Mouse (Mus musculus) forebrain, embryonic 15.5 days (tissue): ENCODE measurements at regions not wholly inside any gene's neighbourhood (a gene's known extent, or its start where the extent isn't known, plus 50 kb on each side); places are given as distances from the start of the nearest gene placed in this dataset.
A peak's percentile ranks its signal among the peaks of the same experiment; 100 is the strongest.

Experiments
- ATAC-seq: fragments of 200-750 bp; cut with Nextera tagmentation; replicated peaks from 2 replicates; pipeline ENCODE4 v1.8.0; 2017; ENCODE audit warnings: mild to moderate bottlenecking, moderate TSS enrichment, moderate library complexity
- H3K27ac ChIP-seq: fragments of 300-500 bp; sonication (generic); replicated peaks from 2 replicates; pipeline ENCODE4 v1.5.1; 2015; ENCODE audit warnings: mild to moderate bottlenecking, inconsistent platforms
- H3K27me3 ChIP-seq: fragments of 300-500 bp; sonication (generic); 2 replicates; pipeline ENCODE4 v1.6.1; 2015; ENCODE audit warnings: inconsistent platforms
- H3K36me3 ChIP-seq: fragments of 300-500 bp; sonication (generic); 2 replicates; pipeline ENCODE4 v1.6.1; 2015; ENCODE audit warnings: mild to moderate bottlenecking, inconsistent platforms
- H3K4me1 ChIP-seq: fragments of 300-500 bp; sonication (generic); 2 replicates; pipeline ENCODE4 v1.6.1; 2015; ENCODE audit warnings: inconsistent platforms
- H3K4me2 ChIP-seq: fragments of 300-500 bp; sonication (generic); replicated peaks from 2 replicates; pipeline ENCODE4 v1.6.1; 2015; ENCODE audit warnings: mild to moderate bottlenecking, inconsistent platforms
- H3K4me3 ChIP-seq: fragments of 300-500 bp; sonication (generic); 2 replicates; pipeline ENCODE4 v1.5.1; 2015; ENCODE audit warnings: mild to moderate bottlenecking, inconsistent platforms
- H3K9ac ChIP-seq: fragments of 300-500 bp; sonication (generic); replicated peaks from 2 replicates; pipeline ENCODE4 v1.6.1; 2015; ENCODE audit warnings: mild to moderate bottlenecking, inconsistent platforms
- H3K9me3 ChIP-seq: fragments of 300-500 bp; sonication (generic); 2 replicates; pipeline ENCODE4 v1.6.1; 2016; ENCODE audit warnings: inconsistent platforms
- WGBS: fragments of 180-500 bp; shearing (Covaris S2); methylation state at CpG from one replicate; pipeline ENCODE4 v1.1.7; 2015; ENCODE audit warnings: mixed read lengths; 5-methylcytosine and 5-hydroxymethylcytosine counted together

DNA sequence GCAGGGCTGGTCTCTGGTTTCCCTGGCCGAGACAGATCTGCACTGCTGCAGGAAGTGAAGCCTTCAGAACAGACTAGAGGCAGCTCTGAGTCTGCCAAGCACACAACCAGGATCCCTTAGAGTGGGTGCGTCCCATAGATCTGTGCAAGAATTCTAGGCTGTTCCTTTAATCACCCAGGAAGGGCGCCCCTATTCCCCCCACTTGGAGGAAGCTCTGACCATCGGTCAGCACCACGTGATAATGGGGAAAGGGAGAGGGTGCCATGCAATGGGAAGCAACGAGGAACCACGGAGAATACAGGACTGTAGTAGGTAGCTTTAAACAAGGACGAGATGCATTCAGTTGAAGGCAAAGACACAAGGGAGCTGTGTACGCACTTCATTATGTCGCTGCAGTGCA, 101.1 kb downstream of the Tmem30b start:
- H3K9ac ChIP-seq, result no peak overlapping the region
- ATAC-seq, result no peak
- WGBS, result 61% methylated on average over 10 of the region's 10 CpGs

DNA sequence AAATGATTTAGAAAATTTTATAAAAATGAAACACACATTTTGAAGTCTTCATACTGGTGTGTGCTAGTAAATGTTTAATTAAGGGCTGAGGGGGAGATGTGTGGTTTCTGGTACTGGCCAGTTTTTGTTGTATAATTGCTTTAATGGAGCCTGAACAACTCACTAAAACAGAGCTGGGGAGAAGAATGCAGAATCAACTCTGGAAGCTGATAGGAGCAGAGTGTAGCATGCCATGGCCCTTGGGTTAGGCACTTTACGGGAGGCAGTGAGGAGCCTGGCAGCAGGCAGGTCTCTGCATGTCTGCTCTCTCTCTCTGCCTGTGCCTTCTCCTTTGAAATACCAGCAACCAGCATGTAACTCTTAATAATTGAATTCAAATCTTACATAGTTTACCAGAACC, 104.9 kb downstream of the Tmem30b start:
- Histone ChIP-seq H3K9me3 (no peaks in the 10 kb centered on the region), H3K27me3 (no peaks in the 10 kb centered on the region), H3K4me2 (no peak overlapping the region), H3K4me1 (no peaks in the 10 kb centered on the region), H3K27ac (no peak overlapping the region), H3K9ac (no peak overlapping the region), H3K4me3 (no peak overlapping the region), H3K36me3 (no peaks in the 10 kb centered on the region)
- ATAC-seq, result no peak
- 43% methylated on average over 1 of the region's 1 CpGs for WGBS

More for the DNA sequence above, 101.1 kb downstream of the Tmem30b start:
- Histone ChIP-seq H3K27me3 (no peaks in the 10 kb centered on the region), H3K4me3 (no peak overlapping the region), H3K4me1 (no peaks in the 10 kb centered on the region), H3K4me2 (no peak overlapping the region), H3K27ac (no peak overlapping the region), H3K36me3 (no peaks in the 10 kb centered on the region), H3K9me3 (no peaks in the 10 kb centered on the region)

DNA sequence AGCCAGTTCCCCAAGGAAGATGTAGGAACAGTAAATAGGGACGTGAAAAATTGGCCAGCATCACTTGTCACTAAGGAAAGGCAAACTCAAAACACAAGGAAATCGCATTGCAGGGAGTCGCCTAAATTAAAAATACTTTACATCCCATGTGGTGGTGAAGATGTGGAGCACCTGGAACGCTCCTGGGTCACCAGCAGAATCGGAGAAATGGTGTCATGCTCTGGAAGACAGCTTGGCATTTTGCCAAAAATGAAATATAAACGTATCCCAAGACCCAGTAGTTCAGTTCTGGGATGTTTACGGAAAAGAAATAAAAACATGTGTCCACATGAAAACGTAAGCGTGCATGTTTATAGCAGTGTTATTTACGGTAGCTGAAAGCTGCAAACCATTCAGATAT, 111.5 kb downstream of the Tmem30b start:
- Histone ChIP-seq H3K4me2 (no peak overlapping the region), H3K4me1 (no peaks in the 10 kb centered on the region), H3K27me3 (no peaks in the 10 kb centered on the region), H3K4me3 (no peak overlapping the region), H3K27ac (no peak overlapping the region), H3K9me3 (no peaks in the 10 kb centered on the region), H3K36me3 (no peaks in the 10 kb centered on the region), H3K9ac (no peak overlapping the region)
- no peak for ATAC-seq
- 85% methylated on average over 10 of the region's 10 CpGs for WGBS

DNA sequence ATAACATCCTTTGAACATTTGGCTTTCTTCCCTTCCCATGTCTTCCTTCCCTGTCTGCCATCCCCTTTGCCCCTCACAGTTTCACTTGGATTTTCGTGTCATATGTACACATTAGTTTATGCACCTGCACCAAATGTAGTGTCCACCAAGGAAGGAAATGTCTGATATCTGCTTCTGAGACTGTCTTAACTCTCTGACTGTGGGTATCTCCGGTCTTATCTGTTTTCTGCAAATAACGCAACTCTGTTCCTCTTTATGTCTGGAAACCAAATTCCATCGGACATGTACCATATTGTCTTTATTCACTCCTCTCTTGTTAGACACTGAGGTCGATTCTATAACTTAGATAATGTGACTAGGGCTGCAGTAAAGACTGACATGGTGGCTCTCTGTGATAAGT, 113.6 kb downstream of the Tmem30b start:
- Histone ChIP-seq H3K9ac (no peak overlapping the region), H3K36me3 (no peaks in the 10 kb centered on the region), H3K27me3 (no peaks in the 10 kb centered on the region), H3K4me3 (no peak overlapping the region), H3K27ac (no peak overlapping the region), H3K4me1 (no peaks in the 10 kb centered on the region), H3K4me2 (no peak overlapping the region), H3K9me3 (no peaks in the 10 kb centered on the region)
- 83% methylated on average over 5 of the region's 5 CpGs for WGBS
- ATAC-seq, result no peak

DNA sequence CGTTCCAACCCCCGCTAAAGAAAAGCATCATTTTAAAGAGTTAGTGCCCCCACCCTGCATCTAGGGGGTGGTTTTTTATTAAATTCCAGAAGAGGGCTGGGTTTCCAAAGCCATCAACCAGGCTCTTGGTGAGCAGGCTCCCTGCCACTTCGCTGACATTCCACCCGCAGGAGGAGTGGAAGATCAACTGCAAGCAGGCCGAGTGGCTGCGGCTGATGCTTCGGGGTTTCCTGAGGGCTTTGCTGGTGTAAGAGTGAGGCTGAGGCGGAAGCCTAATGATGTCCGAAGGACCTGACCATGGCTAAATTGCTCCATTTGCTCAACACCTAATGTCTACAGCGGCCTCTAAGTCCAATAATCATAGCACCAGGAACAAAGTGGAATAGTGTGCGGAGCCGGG, 118.0 kb downstream of the Tmem30b start:
- no peak overlapping the region for H3K9ac ChIP-seq
- no peak overlapping the region for H3K4me3 ChIP-seq
- no peak overlapping the region for H3K27ac ChIP-seq
- H3K4me1 ChIP-seq, result no peaks in the 10 kb centered on the region
- H3K36me3 ChIP-seq, result no peaks in the 10 kb centered on the region
- no peaks in the 10 kb centered on the region for H3K9me3 ChIP-seq
- ATAC-seq, result no peak
- 80% methylated on average over 12 of the region's 12 CpGs for WGBS
- no peak overlapping the region for H3K4me2 ChIP-seq
- H3K27me3 ChIP-seq, result no peaks in the 10 kb centered on the region

DNA sequence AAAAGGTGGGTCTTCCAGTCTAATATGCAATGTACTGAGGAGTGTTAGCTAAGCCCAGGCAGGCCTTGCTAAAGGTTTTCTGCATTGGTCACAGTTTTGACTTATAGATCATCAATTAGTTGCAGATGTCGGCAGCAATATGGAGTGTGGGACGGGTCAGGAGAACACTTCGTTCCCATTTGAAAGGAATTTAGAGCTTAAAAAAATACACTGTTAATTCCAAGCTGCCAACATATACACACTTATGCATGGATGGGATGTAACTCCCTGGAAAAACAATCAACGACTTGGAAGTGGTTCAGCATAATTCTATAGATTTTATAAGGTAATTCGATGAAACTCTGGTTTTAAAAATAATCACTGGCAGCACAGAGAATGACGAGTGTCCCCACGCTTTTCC, 121.4 kb downstream of the Tmem30b start:
- Histone ChIP-seq H3K9me3 (no peaks in the 10 kb centered on the region), H3K27me3 (no peaks in the 10 kb centered on the region), H3K4me2 (no peak overlapping the region), H3K9ac (no peak overlapping the region), H3K27ac (no peak overlapping the region), H3K36me3 (no peaks in the 10 kb centered on the region), H3K4me3 (no peak overlapping the region), H3K4me1 (no peaks in the 10 kb centered on the region)
- WGBS, result 93% methylated on average over 7 of the region's 7 CpGs
- ATAC-seq, result no peak

DNA sequence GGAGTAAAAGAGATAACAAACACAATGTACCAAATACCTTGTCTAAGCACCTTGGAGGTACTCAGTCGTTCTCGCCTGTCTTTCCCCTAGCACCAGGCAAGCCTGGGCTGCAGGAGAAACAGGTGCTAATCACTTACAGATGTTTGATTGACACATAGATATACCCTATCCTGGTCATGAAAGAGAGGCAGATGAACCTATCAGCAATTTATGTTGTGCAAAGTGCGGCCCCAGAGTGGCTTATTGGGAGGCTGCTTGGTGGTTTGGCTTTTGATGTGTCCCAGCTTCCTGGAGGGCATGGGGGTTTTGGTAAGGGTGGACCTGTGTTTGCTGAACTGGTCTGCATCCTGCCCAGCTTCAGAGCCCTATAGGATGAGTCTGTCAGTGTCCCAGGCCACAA, 129.1 kb downstream of the Tmem30b start:
- Histone ChIP-seq H3K4me1 (peaks cover 11% of the 10 kb centered on the region), H3K4me3 (no peak overlapping the region), H3K27ac (no peak overlapping the region), H3K9me3 (no peaks in the 10 kb centered on the region), H3K27me3 (no peaks in the 10 kb centered on the region), H3K36me3 (no peaks in the 10 kb centered on the region), H3K9ac (no peak overlapping the region), H3K4me2 (no peak overlapping the region)
- WGBS, result 90% methylated on average over 3 of the region's 3 CpGs
- no peak for ATAC-seq

DNA sequence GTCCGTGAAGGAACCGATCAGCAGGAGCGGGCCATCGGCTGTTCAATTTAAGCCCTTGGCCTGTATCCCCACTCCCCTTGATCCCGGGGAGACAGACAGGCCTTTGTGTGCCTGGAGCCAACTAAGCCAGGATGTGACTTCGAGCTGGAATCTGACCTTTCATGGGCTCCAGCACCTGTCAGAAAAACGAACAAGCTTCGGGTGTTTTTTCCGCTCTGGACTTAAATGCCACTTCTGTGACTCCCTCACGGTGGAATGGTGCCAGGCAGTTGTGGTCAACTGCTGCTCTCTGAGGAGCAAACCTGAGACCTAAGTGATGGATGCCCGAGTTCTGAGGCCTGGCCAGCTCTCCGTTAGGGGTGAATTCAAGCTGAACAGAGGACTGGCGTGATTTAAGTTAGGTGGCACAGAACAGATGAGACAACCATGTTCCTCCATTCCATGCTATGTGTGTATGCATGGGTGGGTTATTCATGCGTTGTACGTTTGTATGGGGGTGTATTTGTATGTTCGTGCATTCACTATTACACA, 129.8 kb downstream of the Tmem30b start:
- WGBS, result 34% methylated on average over 16 of the region's 16 CpGs
- Histone ChIP-seq H3K27me3 (no peaks in the 10 kb centered on the region), H3K27ac (no peak overlapping the region), H3K4me1 (peaks cover 11% of the 10 kb centered on the region), H3K9me3 (no peaks in the 10 kb centered on the region), H3K4me2 (no peak overlapping the region), H3K9ac (no peak overlapping the region), H3K4me3 (no peak overlapping the region), H3K36me3 (no peaks in the 10 kb centered on the region)
- no peak; the same call in 1 of the 2 replicates for ATAC-seq

DNA sequence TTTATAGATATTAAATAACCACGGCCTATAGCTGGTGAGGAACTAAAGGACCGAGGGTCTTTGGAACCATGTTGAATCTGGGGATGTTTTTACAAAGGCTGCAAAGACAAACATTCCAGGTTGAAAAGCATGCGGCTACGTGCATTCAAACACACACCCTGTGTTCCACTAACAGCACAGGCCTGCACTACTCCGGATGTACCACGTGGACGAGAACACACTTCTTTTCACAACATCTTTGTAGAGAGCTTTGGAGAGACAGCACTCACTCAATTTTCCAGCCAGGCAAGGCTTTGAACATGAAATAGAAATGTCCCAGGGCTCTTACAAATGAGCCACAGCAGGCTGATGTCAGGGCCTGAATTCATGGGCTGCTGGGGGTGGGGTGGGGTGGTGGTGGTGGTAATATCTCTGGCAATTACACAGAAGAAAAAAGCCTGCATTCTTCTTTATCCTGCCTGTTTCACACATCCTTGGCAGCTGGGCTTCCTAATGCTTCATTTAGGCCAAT, 129.3 kb downstream of the Slc38a6 start:
- no peak overlapping the region for H3K4me2 ChIP-seq
- 60% methylated on average over 7 of the region's 7 CpGs for WGBS
- H3K4me3 ChIP-seq, result no peak overlapping the region
- no peak overlapping the region for H3K27ac ChIP-seq
- H3K4me1 ChIP-seq, result peaks cover 11% of the 10 kb centered on the region
- no peaks in the 10 kb centered on the region for H3K9me3 ChIP-seq
- no peaks in the 10 kb centered on the region for H3K36me3 ChIP-seq
- ATAC-seq, result peak; percentile 64; the same call in 1 of the 2 replicates
- H3K9ac ChIP-seq, result no peak overlapping the region
- H3K27me3 ChIP-seq, result no peaks in the 10 kb centered on the region

DNA sequence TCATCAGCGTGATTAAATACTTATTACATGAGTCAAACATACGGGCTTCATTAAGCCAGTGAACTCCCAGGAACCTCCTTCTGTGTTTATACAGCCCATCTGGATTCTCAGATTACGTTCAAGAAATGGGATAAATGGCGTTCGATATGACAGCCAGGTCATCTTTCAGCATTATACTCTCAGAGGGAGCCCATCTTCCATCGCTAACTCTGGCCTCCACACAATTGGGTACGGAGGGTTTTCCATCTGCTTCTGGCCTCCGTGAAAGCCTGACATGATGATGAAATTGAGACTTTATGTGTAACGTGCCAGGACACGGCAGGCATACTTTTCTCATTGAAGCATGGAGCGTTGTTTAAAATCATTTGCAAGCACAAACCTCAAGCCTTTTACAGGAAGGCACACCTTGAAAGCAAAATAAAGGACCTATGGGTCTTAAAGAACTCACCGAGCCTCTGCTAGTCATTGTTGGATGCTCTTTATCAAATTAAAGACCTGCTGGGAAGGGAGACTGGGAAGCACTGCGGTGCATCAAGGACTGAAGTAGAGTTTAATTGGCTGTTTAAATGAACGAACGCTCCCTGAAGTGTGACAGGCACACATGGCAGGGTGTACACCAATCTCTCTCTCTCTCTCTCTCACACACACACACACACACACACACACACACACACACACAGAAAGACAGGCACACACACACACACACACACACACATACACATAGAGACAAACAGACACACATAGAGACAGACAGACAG, 127.0 kb downstream of the Slc38a6 start:
- no peak overlapping the region for H3K27ac ChIP-seq
- H3K9ac ChIP-seq, result no peak overlapping the region
- no peak for ATAC-seq
- WGBS, result 37% methylated on average over 15 of the region's 15 CpGs
- H3K4me2 ChIP-seq, result peak overlapping the region; percentile 17; the same call in 1 of the 2 replicates
- H3K27me3 ChIP-seq, result no peaks in the 10 kb centered on the region
- no peaks in the 10 kb centered on the region for H3K9me3 ChIP-seq
- H3K4me3 ChIP-seq, result no peak overlapping the region
- no peaks in the 10 kb centered on the region for H3K36me3 ChIP-seq
- H3K4me1 ChIP-seq, result peaks cover 18% of the 10 kb centered on the region

DNA sequence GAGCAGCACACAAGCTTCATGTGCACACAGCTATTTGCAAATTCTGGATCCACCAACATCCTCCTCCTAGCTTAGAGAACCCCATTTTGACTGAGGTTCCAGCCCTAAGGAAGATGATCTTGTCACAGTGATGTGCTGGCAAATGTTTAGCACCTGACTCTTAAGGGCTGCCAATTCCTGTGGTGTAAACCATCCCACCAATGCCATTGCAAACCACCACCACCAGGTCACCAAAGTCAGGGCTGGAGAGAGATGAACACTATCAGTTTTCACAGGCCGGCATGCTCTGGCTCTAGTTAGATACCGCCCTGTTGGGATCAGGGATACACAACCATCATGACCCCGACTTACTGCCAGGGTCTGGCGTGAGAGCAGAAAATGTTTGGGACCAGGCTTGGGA, 125.9 kb downstream of the Slc38a6 start:
- Histone ChIP-seq H3K27me3 (no peaks in the 10 kb centered on the region), H3K36me3 (no peaks in the 10 kb centered on the region), H3K9ac (no peak overlapping the region), H3K9me3 (no peaks in the 10 kb centered on the region), H3K4me2 (no peak overlapping the region), H3K27ac (no peak overlapping the region), H3K4me1 (peaks cover 18% of the 10 kb centered on the region), H3K4me3 (no peak overlapping the region)
- 90% methylated on average over 4 of the region's 4 CpGs for WGBS
- no peak for ATAC-seq

DNA sequence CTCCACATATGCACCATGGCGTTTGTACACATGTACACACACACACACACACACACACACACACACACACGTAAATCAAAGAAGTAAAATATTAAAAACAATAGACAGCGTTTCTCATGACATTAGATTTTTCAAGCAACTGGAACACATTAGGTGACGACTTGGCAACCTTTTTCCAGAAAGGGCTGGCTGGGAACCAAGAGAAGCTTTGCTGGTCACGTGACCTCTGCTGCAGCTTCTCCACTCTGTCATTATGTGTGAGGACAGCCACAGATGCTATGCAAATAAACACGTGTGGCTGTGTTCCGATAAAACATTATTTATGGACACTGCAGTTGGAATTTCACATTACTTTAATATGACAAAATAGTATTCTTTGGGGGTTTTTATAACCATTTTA, 124.3 kb downstream of the Slc38a6 start:
- 67% methylated on average over 7 of the region's 7 CpGs for WGBS
- Histone ChIP-seq H3K4me1 (peaks cover 18% of the 10 kb centered on the region), H3K9ac (no peak overlapping the region), H3K27me3 (no peaks in the 10 kb centered on the region), H3K36me3 (no peaks in the 10 kb centered on the region), H3K27ac (no peak overlapping the region), H3K9me3 (no peaks in the 10 kb centered on the region), H3K4me3 (no peak overlapping the region), H3K4me2 (no peak overlapping the region)
- no peak for ATAC-seq
